Mouse (Mus musculus) kidney, adult 2 months (tissue): ENCODE measurements around the gene Fut8. TPM values are rescaled to one million over a fixed set of nuclear protein-coding genes. Genes with fewer than 3 reads are reported as not detected.
A peak's percentile ranks its signal among the peaks of the same experiment; 100 is the strongest.

Source experiments
- DNase-seq: peaks from one replicate; pipeline ENCODE4 v3.0.0; 2021
- H3K27ac ChIP-seq: fragments of 200-500 bp; 2 replicates; pipeline ENCODE4 v1.5.1; 2012; ENCODE audit warnings: low read depth, low read length, control low read depth, inconsistent platforms; ENCODE audit not compliant: insufficient read depth
- H3K27me3 ChIP-seq: fragments of 200-500 bp; replicated peaks from 2 replicates; pipeline ENCODE4 v1.6.1; 2012; ENCODE audit warnings: mild to moderate bottlenecking, moderate library complexity, low read length, inconsistent platforms; ENCODE audit not compliant: control insufficient read depth, insufficient read depth
- H3K36me3 ChIP-seq: fragments of 200-500 bp; 2 replicates; pipeline ENCODE4 v1.6.1; 2012; ENCODE audit warnings: mild to moderate bottlenecking, moderate library complexity, low read length, inconsistent platforms; ENCODE audit not compliant: control insufficient read depth, insufficient read depth
- H3K4me1 ChIP-seq: fragments of 200-500 bp; 2 replicates; pipeline ENCODE4 v1.6.1; 2011; ENCODE audit warnings: low read length; ENCODE audit not compliant: control insufficient read depth, insufficient read depth
- H3K4me3 ChIP-seq: fragments of 200-500 bp; 2 replicates; pipeline ENCODE4 v1.5.1; 2011; ENCODE audit warnings: mild to moderate bottlenecking, low read depth, low read length, control low read depth; ENCODE audit not compliant: insufficient read depth
- CTCF ChIP-seq: fragments of 200-500 bp; conservative IDR thresholded peaks from 2 replicates; pipeline ENCODE4 v1.5.1; 2011; ENCODE audit warnings: low read depth, mild to moderate bottlenecking, control low read depth, low read length, moderate library complexity, mixed read lengths; ENCODE audit not compliant: insufficient read depth, insufficient read length
- POLR2A ChIP-seq: fragments of 200-500 bp; IDR thresholded peaks from one replicate; pipeline ENCODE4 v1.6.1; 2011; ENCODE audit warnings: low read depth, low read length, control low read depth
- WGBS: fragments of 180-500 bp; shearing (Covaris S2); methylation state at CpG from one replicate; pipeline ENCODE4 v1.1.7; 2018; 5-methylcytosine and 5-hydroxymethylcytosine counted together
- polyA plus RNA-seq: library from polyadenylated mRNA; depleted of rRNA; stranded (reverse); fragments of >200 nt; gene quantifications from 2 replicates; pipeline ENCODE4 v1.2.3, GENCODE M21; 2012

Gene Fut8
- polyA plus RNA-seq, 1 experiment: 21.3 TPM

- no peak for DNase-seq
- Histone ChIP-seq H3K27ac (no peak overlapping the region), H3K4me1 (no peaks in the 10 kb centered on the region), H3K36me3 (no peaks in the 10 kb centered on the region), H3K4me3 (no peak overlapping the region), H3K27me3 (no peaks in the 10 kb centered on the region)
- no peak for TF ChIP-seq CTCF
- no peak for TF ChIP-seq POLR2A
- WGBS: 85% methylated on average over 3 of the region's 3 CpGs
These were observed 14.3 kb upstream of the Fut8 start for GRCm38 (mm10) chr12:77223595-77223994.

GRCm38 (mm10) chr12:77224121-77224520, 13.8 kb upstream of the Fut8 start:
- no peak for DNase-seq
- Histone ChIP-seq H3K4me1 (no peaks in the 10 kb centered on the region), H3K4me3 (no peak overlapping the region), H3K27me3 (no peaks in the 10 kb centered on the region), H3K36me3 (no peaks in the 10 kb centered on the region), H3K27ac (no peak overlapping the region)
- 92% methylated on average over 4 of the region's 4 CpGs for WGBS
- TF ChIP-seq CTCF (no peak), POLR2A (no peak)

GRCm38 (mm10) chr12:77224891-77225290, 13.0 kb upstream of the Fut8 start:
- 77% methylated on average over 4 of the region's 4 CpGs for WGBS
- H3K4me1 ChIP-seq: no peaks in the 10 kb centered on the region

GRCm38 (mm10) chr12:77225727-77226126, 12.2 kb upstream of the Fut8 start:
- 53% methylated on average over 3 of the region's 3 CpGs for WGBS
- Histone ChIP-seq H3K27me3 (no peaks in the 10 kb centered on the region), H3K4me3 (no peak overlapping the region), H3K4me1 (no peaks in the 10 kb centered on the region), H3K27ac (no peak overlapping the region), H3K36me3 (no peaks in the 10 kb centered on the region)
- no peak for DNase-seq
- TF ChIP-seq POLR2A: no peak
- TF ChIP-seq CTCF: no peak

More at GRCm38 (mm10) chr12:77224891-77225290, 13.0 kb upstream of the Fut8 start:
- Histone ChIP-seq H3K27ac (no peak overlapping the region), H3K36me3 (no peaks in the 10 kb centered on the region), H3K27me3 (no peaks in the 10 kb centered on the region), H3K4me3 (no peak overlapping the region)
- no peak for DNase-seq
- no peak for TF ChIP-seq CTCF
- no peak for TF ChIP-seq POLR2A

GRCm38 (mm10) chr12:77235958-77236357, 2.0 kb upstream of the Fut8 start:
- no peak overlapping the region for H3K27ac ChIP-seq
- DNase-seq: no peak
- H3K4me1 ChIP-seq: peaks cover 3% of the 10 kb centered on the region; the same call in 1 of the 2 replicates
- H3K27me3 ChIP-seq: no peaks in the 10 kb centered on the region
- whole genome bisulfite sequencing: 82% methylated on average over 4 of the region's 4 CpGs
- TF ChIP-seq CTCF: no peak
- TF ChIP-seq POLR2A: no peak
- no peak overlapping the region for H3K4me3 ChIP-seq
- H3K36me3 ChIP-seq: no peaks in the 10 kb centered on the region

- Histone ChIP-seq H3K36me3 (no peaks in the 10 kb centered on the region), H3K4me3 (peak overlapping the region; percentile 83), H3K27ac (peak overlapping the region; percentile 78), H3K4me1 (peaks cover 3% of the 10 kb centered on the region; the same call in 1 of the 2 replicates), H3K27me3 (no peaks in the 10 kb centered on the region)
- under 1% methylated on average over 118 of the region's 120 CpGs for WGBS
- peak; percentile 51 for TF ChIP-seq POLR2A
- peak; percentile 37 for TF ChIP-seq CTCF
- DNase-seq: peak; percentile 97
These were observed 835 bp downstream of the Fut8 start for GRCm38 (mm10) chr12:77238531-77239389.

GRCm38 (mm10) chr12:77239390-77240061, 1.6 kb downstream of the Fut8 start:
- H3K27ac ChIP-seq: peak overlapping the region; percentile 74
- no peaks in the 10 kb centered on the region for H3K27me3 ChIP-seq
- TF ChIP-seq POLR2A: no peak
- no peak for TF ChIP-seq CTCF
- no peaks in the 10 kb centered on the region for H3K36me3 ChIP-seq
- peak overlapping the region; percentile 83 for H3K4me3 ChIP-seq
- 4% methylated on average over 29 of the region's 29 CpGs for WGBS
- peaks cover 3% of the 10 kb centered on the region; the same call in 1 of the 2 replicates for H3K4me1 ChIP-seq
- peak; percentile 31 for DNase-seq
